Mouse (Mus musculus) liver, embryonic 16.5 days (tissue): ENCODE measurements around the gene Srsf11. TPM values are rescaled to one million over a fixed set of nuclear protein-coding genes. Genes with fewer than 3 reads are reported as not detected.

Source experiments
- polyA plus RNA-seq: library from polyadenylated mRNA; unstranded; fragments of >200 nt; fragmentation: Nextera tagmentation; extraction: Ambion mirVana; gene quantifications from 2 replicates; pipeline ENCODE4 v1.2.1, GENCODE M21; 2015

The Srsf11 gene
- polyA plus RNA-seq, 1 experiment from 2014 or later, result 89.5 TPM

Other genes with a start within 250 kb of the Srsf11 start
- 68.9 and 75.3 TPM in 2 replicates for gene Cth, start 111.6 kb downstream of the Srsf11 start, polyA plus RNA-seq
- 8.7 and 9.8 TPM in 2 replicates for gene Ankrd13c, start 89.4 kb downstream of the Srsf11 start, polyA plus RNA-seq
- 20.1 and 21.5 TPM in 2 replicates for gene Lrrc40, start within 50 bp of the Srsf11 start, polyA plus RNA-seq